Mouse (Mus musculus) spleen, adult 2 months (tissue): ENCODE results near the gene Klk1b5.

Source experiments
- CTCF ChIP-seq: fragments of 200-500 bp; IDR thresholded peaks from 2 replicates; pipeline ENCODE4 v1.5.1; 2011; ENCODE audit warnings: mild to moderate bottlenecking, inconsistent platforms; ENCODE audit not compliant: insufficient read depth, insufficient read length, insufficient replicate concordance; ENCODE audit errors: extremely low read depth
- POLR2A ChIP-seq: fragments of 200-500 bp; IDR thresholded peaks from 2 replicates; pipeline ENCODE4 v1.6.1; 2011; ENCODE audit warnings: low read depth, low read length, inconsistent platforms

DNA sequence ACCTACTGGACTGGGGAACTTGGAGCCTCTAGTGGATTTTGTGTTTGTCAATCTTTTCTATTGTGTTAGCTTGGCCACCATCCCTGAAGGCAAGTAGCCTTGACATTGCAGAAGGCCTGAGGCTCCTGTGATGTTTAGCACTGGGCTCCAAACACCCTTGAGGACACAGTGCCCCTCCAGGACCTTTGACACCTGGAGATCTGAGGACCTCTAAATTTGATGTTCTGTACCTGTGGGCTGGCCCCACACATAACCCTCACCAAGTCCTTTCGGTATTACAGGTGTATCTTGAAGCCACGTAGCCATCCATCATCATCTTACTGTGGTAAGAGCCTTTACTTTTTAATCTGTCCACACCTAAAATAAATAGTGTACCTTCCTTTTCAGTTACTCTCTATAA, 32.2 kb downstream of the Klk1b5 start:
- TF ChIP-seq POLR2A, result no peak
- no peak for TF ChIP-seq CTCF
